Mouse (Mus musculus) kidney, embryonic 14.5 days (tissue): ENCODE data around the gene Ttll6. TPM values are rescaled to one million over a fixed set of nuclear protein-coding genes. Genes with fewer than 3 reads are reported as not detected.

Source experiments
- ATAC-seq: fragments of 200-750 bp; cut with Nextera tagmentation; 2 replicates; pipeline ENCODE4 v1.8.0; 2017; ENCODE audit warnings: moderate number of reproducible peaks, mild to moderate bottlenecking, moderate TSS enrichment, moderate library complexity; ENCODE audit not compliant: low FRiP score, low TSS enrichment
- H3K27ac ChIP-seq: fragments of 300-500 bp; sonication (generic); 2 replicates; pipeline ENCODE4 v1.5.1; 2014; ENCODE audit warnings: low read depth, mild to moderate bottlenecking, low read length, moderate library complexity, mixed read lengths
- H3K27me3 ChIP-seq: fragments of 300-500 bp; sonication (generic); 2 replicates; pipeline ENCODE4 v1.6.1; 2014; ENCODE audit warnings: mild to moderate bottlenecking, low read length; ENCODE audit not compliant: control insufficient read depth, insufficient read depth
- H3K36me3 ChIP-seq: fragments of 300-500 bp; sonication (generic); 2 replicates; pipeline ENCODE4 v1.6.1; 2014; ENCODE audit warnings: low read length, mixed read lengths; ENCODE audit not compliant: control insufficient read depth, insufficient read depth
- H3K4me1 ChIP-seq: fragments of 300-500 bp; sonication (generic); 2 replicates; pipeline ENCODE4 v1.6.1; 2014; ENCODE audit warnings: low read length, mixed read lengths; ENCODE audit not compliant: control insufficient read depth, insufficient read depth
- H3K4me2 ChIP-seq: fragments of 300-500 bp; sonication (generic); replicated peaks from 2 replicates; pipeline ENCODE4 v1.6.1; 2014; ENCODE audit warnings: low read depth, mild to moderate bottlenecking, low read length
- H3K4me3 ChIP-seq: fragments of 300-500 bp; sonication (generic); 2 replicates; pipeline ENCODE4 v1.5.1; 2014; ENCODE audit warnings: mild to moderate bottlenecking, low read length
- H3K9ac ChIP-seq: fragments of 300-500 bp; sonication (generic); 2 replicates; pipeline ENCODE4 v1.6.1; 2014; ENCODE audit warnings: low read depth, mild to moderate bottlenecking, low read length, moderate library complexity
- H3K9me3 ChIP-seq: fragments of 300-500 bp; sonication (generic); 2 replicates; pipeline ENCODE4 v1.6.1; 2016; ENCODE audit warnings: low read length; ENCODE audit not compliant: control insufficient read depth
- WGBS: fragments of 180-500 bp; shearing (Covaris S2); extraction: QIAGEN DNeasy Blood & Tissue Kit; methylation state at CpG from one replicate; pipeline ENCODE4 v1.1.7; 2014; 5-methylcytosine and 5-hydroxymethylcytosine counted together
- polyA plus RNA-seq: library from polyadenylated mRNA; unstranded; fragments of >200 nt; fragmentation: Nextera tagmentation; extraction: Ambion mirVana; gene quantifications from 2 replicates; pipeline ENCODE4 v1.2.1, GENCODE M21; 2014

Ttll6 gene
- polyA plus RNA-seq, 1 experiment from 2014 or later: not detected

- Histone ChIP-seq H3K27ac (no peak overlapping the region), H3K27me3 (peaks cover 86% of the 10 kb centered on the region), H3K4me3 (no peak overlapping the region), H3K9ac (no peak overlapping the region), H3K36me3 (no peaks in the 10 kb centered on the region), H3K4me1 (no peaks in the 10 kb centered on the region), H3K4me2 (no peak overlapping the region), H3K9me3 (no peaks in the 10 kb centered on the region)
- ATAC-seq: no peak
- WGBS: 2% methylated on average over 15 of the region's 15 CpGs
Measured at GRCm38 (mm10) chr11:96205426-96206131, 72.0 kb downstream of the Ttll6 start.

Other genes with a start within 250 kb of the Ttll6 start
- 0.37 and 0.47 TPM in 2 replicates for gene B4galnt2, start 218.9 kb upstream of the Ttll6 start, polyA plus RNA-seq
- 42.1 and 54.2 TPM in 2 replicates for gene Igf2bp1, start 127.8 kb upstream of the Ttll6 start, polyA plus RNA-seq
- gene Gip, start 109.2 kb upstream of the Ttll6 start, polyA plus RNA-seq: not detected in 2 replicates
- 34.2 and 63.5 TPM in 2 replicates for gene Snf8, start 98.9 kb upstream of the Ttll6 start, polyA plus RNA-seq
- 27.6 and 36.4 TPM in 2 replicates for gene Ube2z, start 68.4 kb upstream of the Ttll6 start, polyA plus RNA-seq
- gene Atp5g1, start 58.1 kb upstream of the Ttll6 start, polyA plus RNA-seq: 848 and 857 TPM in 2 replicates
- gene Calcoco2, start 21.8 kb upstream of the Ttll6 start, polyA plus RNA-seq: not detected in 2 replicates
- gene Hoxb13, start 60.5 kb downstream of the Ttll6 start, polyA plus RNA-seq: not detected in 2 replicates
- 30.0 and 41.4 TPM in 2 replicates for gene Hoxb9, start 137.7 kb downstream of the Ttll6 start, polyA plus RNA-seq
- gene Hoxb8, start 148.1 kb downstream of the Ttll6 start, polyA plus RNA-seq: 12.7 and 18.6 TPM in 2 replicates
- gene Hoxb7, start 152.8 kb downstream of the Ttll6 start, polyA plus RNA-seq: 58.6 and 61.9 TPM in 2 replicates
- 44.1 and 53.1 TPM in 2 replicates for gene Hoxb6, start 158.7 kb downstream of the Ttll6 start, polyA plus RNA-seq
- 22.1 and 24.3 TPM in 2 replicates for gene Hoxb5, start 169.6 kb downstream of the Ttll6 start, polyA plus RNA-seq
- gene Hoxb4, start 184.5 kb downstream of the Ttll6 start, polyA plus RNA-seq: 4.2 and 8.6 TPM in 2 replicates
- gene Hoxb3, start 189.5 kb downstream of the Ttll6 start, polyA plus RNA-seq: 8.2 and 8.6 TPM in 2 replicates
- 49.9 and 67.2 TPM in 2 replicates for gene Hoxb2, start 216.7 kb downstream of the Ttll6 start, polyA plus RNA-seq
- 0.27 and 0.37 TPM in 2 replicates for gene Hoxb1, start 232.0 kb downstream of the Ttll6 start, polyA plus RNA-seq